Mouse (Mus musculus): ENCODE data around the gene Acadm. TPM values are rescaled to one million over a fixed set of nuclear protein-coding genes. Genes with fewer than 3 reads are reported as not detected.

The Acadm gene
- polyA plus RNA-seq (2017; shearing (Covaris generic)), result 10 to 100 TPM; 41.4 to 71.7 TPM

GRCm38 (mm10) chr3:153944335-153944990 is at the start of gene Acadm:
Acadm (minus strand) TSS chr3:153944632.

GRCm38 (mm10) chr3:153973171-153973948 is 28.9 kb upstream of the Acadm start, which contains the start of gene Slc44a5:
Slc44a5 (plus strand) TSS chr3:153973436.

GRCm38 (mm10) chr3:153912546-153913509 is 31.6 kb downstream of the Acadm start, which contains the start of gene Rabggtb:
Rabggtb (minus strand) TSS chr3:153913009.

GRCm38 (mm10) chr3:153906136-153906871 is 38.1 kb downstream of the Acadm start, which contains the start of gene Msh4:
Msh4 (minus strand) TSS chr3:153906138.

Other genes starting within 250 kb of the Acadm start
- 10 to 100 TPM; 30.0 to 41.3 TPM for gene St6galnac3, start 219.5 kb downstream of the Acadm start, polyA plus RNA-seq (2017; shearing (Covaris generic))
- gene Asb17, start 100.4 kb downstream of the Acadm start, polyA plus RNA-seq (2017; shearing (Covaris generic)), result 1 to 10 TPM in 1 of 2 experiments, not detected in 1; 1.2 TPM
- gene Msh4, start 38.5 kb downstream of the Acadm start, polyA plus RNA-seq (2017; shearing (Covaris generic)), result under 1 TPM; 0.10 to 0.60 TPM
- 10 to 100 TPM; 25.9 to 40.5 TPM for gene Rabggtb, start 31.6 kb downstream of the Acadm start, polyA plus RNA-seq (2017; shearing (Covaris generic))
- under 1 TPM in 1 of 2 experiments, not detected in 1; 0.16 TPM for gene Slc44a5, start 28.8 kb upstream of the Acadm start, polyA plus RNA-seq (2017; shearing (Covaris generic))

Data from inflammation-experienced regulatory T-cells (primary cell).